Mouse (Mus musculus): Measurements from ENCODE around the gene Bik.

DNA sequence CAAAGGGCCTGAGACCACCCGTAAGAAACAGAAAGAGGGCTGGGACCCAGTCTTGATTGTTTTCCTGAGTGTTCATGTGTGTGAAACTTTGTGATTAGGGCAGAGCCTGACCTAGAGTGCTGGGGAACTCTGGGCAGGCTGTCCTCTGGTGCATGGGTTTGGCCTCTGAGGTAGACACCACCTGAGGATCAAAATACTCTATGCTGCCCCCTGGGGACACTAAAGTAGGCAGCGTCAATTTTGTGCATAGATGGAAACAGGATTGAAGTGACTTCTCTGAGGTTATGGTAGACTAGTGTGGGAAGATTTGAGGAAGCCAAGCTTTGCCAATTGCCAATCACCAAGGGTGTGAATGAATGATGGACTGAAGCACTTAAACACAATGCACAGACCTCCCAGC, 44.0 kb downstream of the Bik start:
- TF ChIP-seq EP300 (IDR thresholded peaks at IDR 0.05; ENCODE audit: insufficient read depth, low read depth, low read length) (no peak), CTCF (IDR thresholded peaks at IDR 0.05; ENCODE audit: low read depth, low read length) (peak; percentile 33), POLR2A (IDR thresholded peaks at IDR 0.05; ENCODE audit: insufficient read depth, low read length) (no peak)

All from ES-Bruce4 (cell line).